In the genomic region with DNA sequence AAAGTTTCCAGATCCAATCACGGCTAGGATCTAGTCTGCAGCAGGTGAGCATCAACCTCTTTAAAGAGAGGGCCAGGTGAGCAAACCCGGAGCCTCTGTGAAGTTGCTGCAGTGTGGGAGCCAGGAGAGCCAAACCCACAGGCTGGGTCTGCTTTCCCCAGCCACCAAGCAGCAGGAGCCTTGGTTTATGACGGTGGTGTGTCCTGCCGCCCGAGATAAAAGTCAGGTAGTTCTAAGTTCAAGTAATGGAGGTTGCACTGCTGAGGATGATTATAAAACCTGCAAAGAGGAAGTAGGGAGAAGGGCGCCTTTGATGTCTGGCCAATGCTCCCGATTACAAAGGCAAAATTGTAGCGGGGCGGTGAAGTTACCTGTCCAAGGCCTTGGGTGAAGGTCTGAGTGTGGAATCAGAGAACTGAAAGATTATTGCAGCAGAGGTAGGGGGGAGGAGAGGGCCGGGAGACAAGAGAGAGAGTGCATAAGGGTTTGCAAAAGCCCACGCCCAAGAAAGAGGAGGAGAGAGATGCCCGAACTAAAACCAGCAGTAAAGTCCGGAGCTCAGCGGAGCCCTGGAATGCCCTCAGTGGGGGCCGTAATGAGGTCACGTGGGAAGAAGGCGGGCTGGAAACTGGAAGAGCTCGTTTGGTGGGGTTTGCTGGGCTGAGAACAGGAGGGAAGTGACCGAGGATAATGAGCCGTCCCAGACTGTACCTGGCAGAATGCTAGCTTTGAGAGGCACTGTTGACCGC, we compare ENCODE assay signal across 9 mouse cellular contexts. TPM values are rescaled to one million over a fixed set of nuclear protein-coding genes. Genes with fewer than 3 reads are reported as not detected.
A peak's percentile ranks its signal among the peaks of the same experiment; 100 is the strongest.
DNase-seq lines count a peak whose midpoint lies in the region; ATAC-seq and TF ChIP-seq lines count a peak whose summit lies in the region.
"Had no signal": no experiment of that assay in that cellular context is flagged by ENCODE, and none has a peak within 500 bp of the region (broad histone marks: within the 10 kb centered on the region; RNA-seq: fewer than 3 reads in every experiment).

No protein-coding gene starts in this region.

- peak overlapping the region; percentile 44 for H3K4me3 ChIP-seq in forebrain, embryonic 10.5 days
- H3K4me3 ChIP-seq in lung, embryonic 14.5 days (ENCODE audit: low read depth, low read length), result peak overlapping the region; percentile 13
- H3K4me3 ChIP-seq in olfactory bulb, adult 2 months (ENCODE audit: insufficient read depth, low read depth, low read length), result peak overlapping the region; percentile 6; the same call in 1 of the 2 replicates

- no peak for TF ChIP-seq POLR2A in olfactory bulb, adult 2 months (IDR thresholded peaks at IDR 0.05; ENCODE audit: insufficient read depth, low read depth, low read length)

- peaks cover 33% of the 10 kb centered on the region for H3K4me1 ChIP-seq in forebrain, embryonic 10.5 days
- no peaks in the 10 kb centered on the region; the same call in 1 of the 2 replicates for H3K4me1 ChIP-seq in lung, embryonic 14.5 days (ENCODE audit: insufficient read depth)
- peaks cover 7% of the 10 kb centered on the region for H3K4me1 ChIP-seq in olfactory bulb, adult 2 months (ENCODE audit: control insufficient read depth, insufficient read depth, low read length)

- peaks cover 39% of the 10 kb centered on the region for H3K27me3 ChIP-seq in forebrain, embryonic 10.5 days (ENCODE audit: poor library complexity, severe bottlenecking)
- H3K27me3 ChIP-seq in lung, embryonic 14.5 days (ENCODE audit: insufficient read depth, low read length), result no peaks in the 10 kb centered on the region
- H3K27me3 ChIP-seq: CH12.LX had no signal

- H3K27ac ChIP-seq in forebrain, embryonic 10.5 days, result peak overlapping the region; percentile 66
- peak overlapping the region; percentile 82 for H3K27ac ChIP-seq in lung, embryonic 14.5 days (ENCODE audit: low read depth)
- no peak overlapping the region for H3K27ac ChIP-seq in olfactory bulb, adult 2 months (ENCODE audit: insufficient read depth, low read depth, low read length)

- H3K9me3 ChIP-seq in forebrain, embryonic 10.5 days, result no peaks in the 10 kb centered on the region
- H3K9me3 ChIP-seq in lung, embryonic 14.5 days (ENCODE audit: low read depth, low read length), result no peaks in the 10 kb centered on the region

- ATAC-seq in lung, embryonic 14.5 days (ENCODE audit: insufficient read depth), result peak; percentile 93
- ATAC-seq in cerebellum, adult (ENCODE audit: insufficient number of reproducible peaks, low FRiP score, low TSS enrichment), result no peak

- WGBS in forebrain, embryonic 10.5 days, result 10% methylated on average over 21 of the region's 21 CpGs
- WGBS in lung, embryonic 14.5 days, result 9% methylated on average over 21 of the region's 21 CpGs
- WGBS in olfactory bulb, adult 2 months, result 21% methylated on average over 21 of the region's 21 CpGs

- H3K9ac ChIP-seq in lung, embryonic 14.5 days, result peak overlapping the region; percentile 31

- intact Hi-C loops in gastrocnemius, postnatal 14 days (cut with DNase I; ENCODE audit: low total_unique reads), result no loop called here

- peak overlapping the region; percentile 49 for H3K4me2 ChIP-seq in lung, embryonic 14.5 days

- TF ChIP-seq CTCF in lung, embryonic 14.5 days (IDR thresholded peaks at IDR 0.05; ENCODE audit: low read depth), result no peak
- no peak for TF ChIP-seq CTCF in olfactory bulb, adult 2 months (IDR thresholded peaks at IDR 0.05; ENCODE audit: insufficient read depth, low read depth, low read length)

- H3K36me3 ChIP-seq in forebrain, embryonic 10.5 days (replicated peaks), result no peaks in the 10 kb centered on the region
- no peaks in the 10 kb centered on the region for H3K36me3 ChIP-seq in lung, embryonic 14.5 days (ENCODE audit: insufficient read depth)

- DNase-seq in gastrocnemius, postnatal 14 days, result peak; percentile 10
- no peak for DNase-seq in gastrocnemius, postnatal 10 days
- DNase-seq in forebrain, embryonic 10.5 days (ENCODE audit: extremely low spot score, low spot score), result peak; percentile 62
- DNase-seq in kidney, adult 11 months, result peak; percentile 82
- peak; percentile 88 for DNase-seq in lung, embryonic 14.5 days
- DNase-seq in thymus, postnatal 36 days, result no peak

RNA-seq across cellular contexts. Expression of a gene that starts 27.7 kb away (rescaled TPM):
- total RNA-seq in gastrocnemius, postnatal 14 days (2021), result 10 to 100 TPM; 30.8 to 36.4 TPM
- total RNA-seq in gastrocnemius, postnatal 10 days (2021), result 10 to 100 TPM; 38.6 to 42.6 TPM
- polyA plus RNA-seq in forebrain, embryonic 10.5 days (2016; fragmentation: Nextera tagmentation; extraction: Ambion mirVana), result 153 and 160 TPM in 2 replicates
- 145 and 146 TPM in 2 replicates for polyA plus RNA-seq in lung, embryonic 14.5 days (2014; fragmentation: Nextera tagmentation; extraction: Ambion mirVana)
- polyA plus RNA-seq in olfactory bulb, adult 2 months (2012; ENCODE audit: insufficient read depth, insufficient read length, low replicate concordance, missing spikeins), result not detected in 2 replicates

RNA-seq across cellular contexts. Expression of a gene that starts 47.2 kb away (rescaled TPM):
- total RNA-seq in gastrocnemius, postnatal 14 days (2021), result under 1 TPM; 0.09 to 0.16 TPM
- total RNA-seq in gastrocnemius, postnatal 10 days (2021), result under 1 TPM; 0.07 to 0.16 TPM
- polyA plus RNA-seq in forebrain, embryonic 10.5 days (2016; fragmentation: Nextera tagmentation; extraction: Ambion mirVana), result 1.1 and 1.9 TPM in 2 replicates
- 18.0 and 21.5 TPM in 2 replicates for polyA plus RNA-seq in lung, embryonic 14.5 days (2014; fragmentation: Nextera tagmentation; extraction: Ambion mirVana)
- not detected in 2 replicates for polyA plus RNA-seq in olfactory bulb, adult 2 months (2012; ENCODE audit: insufficient read depth, insufficient read length, low replicate concordance, missing spikeins)

RNA-seq across cellular contexts. Expression of a gene that starts 50.7 kb away (rescaled TPM):
- total RNA-seq in gastrocnemius, postnatal 14 days (2021), result under 1 TPM; 0.04 TPM
- under 1 TPM; 0.27 to 0.38 TPM for total RNA-seq in gastrocnemius, postnatal 10 days (2021)
- 11.0 and 11.1 TPM in 2 replicates for polyA plus RNA-seq in forebrain, embryonic 10.5 days (2016; fragmentation: Nextera tagmentation; extraction: Ambion mirVana)
- polyA plus RNA-seq in lung, embryonic 14.5 days (2014; fragmentation: Nextera tagmentation; extraction: Ambion mirVana), result 1.5 and 2.5 TPM in 2 replicates
- polyA plus RNA-seq in olfactory bulb, adult 2 months (2012; ENCODE audit: insufficient read depth, insufficient read length, low replicate concordance, missing spikeins), result not detected in 2 replicates

Comparison
In these comparisons a context has a peak if more than half of its experiments do, and no peak if none do; other contexts are left out.
1. DNase-seq: peak in gastrocnemius, postnatal 14 days (single experiment), forebrain, embryonic 10.5 days (single experiment), kidney, adult 11 months (single experiment) and lung, embryonic 14.5 days (single experiment); none in gastrocnemius, postnatal 10 days (single experiment) and thymus, postnatal 36 days (0 of 2).
2. RNA of a gene that starts 27.7 kb away (polyA plus RNA-seq): 153 to 160 TPM in forebrain, embryonic 10.5 days and 145 to 146 TPM in lung, embryonic 14.5 days; not detected in olfactory bulb, adult 2 months; every median in the first group is over 100 times any median in the second.
3. Peak in every context shown above with its lines, with median percentiles within 50 percentile points of each other: H3K4me3 ChIP-seq.